Mouse (Mus musculus) fibroblast of lung, adult 2 months (primary cell): ENCODE results near the gene Lcn4.

Experiments
- DNase-seq: peaks from one replicate; pipeline ENCODE4 v3.0.0-alpha.2; 2011; ENCODE audit warnings: low read depth

The Lcn4 gene

GRCm38 (mm10) chr2:26634629-26635488 lies 36.2 kb downstream of the Lcn4 start:
- DNase-seq, result no peak

- DNase-seq, result no peak
Observed at GRCm38 (mm10) chr2:26633953-26634530, 37.0 kb downstream of the Lcn4 start.

GRCm38 (mm10) chr2:26632541-26633395 lies 38.3 kb downstream of the Lcn4 start:
- no peak for DNase-seq

GRCm38 (mm10) chr2:26628792-26629437 lies 42.2 kb downstream of the Lcn4 start:
- DNase-seq, result no peak

GRCm38 (mm10) chr2:26627921-26628739 lies 43.0 kb downstream of the Lcn4 start, which contains the start of gene Fam69b:
Gene Fam69b, plus strand, starts transcription at chr2:26628457.
- no peak for DNase-seq

GRCm38 (mm10) chr2:26626081-26626480 lies 45.0 kb downstream of the Lcn4 start:
- no peak for DNase-seq

GRCm38 (mm10) chr2:26625419-26625818 lies 45.7 kb downstream of the Lcn4 start:
- DNase-seq, result no peak

GRCm38 (mm10) chr2:26622984-26623383 lies 48.1 kb downstream of the Lcn4 start:
- DNase-seq, result no peak

GRCm38 (mm10) chr2:26621246-26621645 lies 49.8 kb downstream of the Lcn4 start:
- no peak for DNase-seq

GRCm38 (mm10) chr2:26617928-26618327 lies 53.2 kb downstream of the Lcn4 start:
- DNase-seq, result no peak
